8 mouse cellular contexts compared by ENCODE assay signal in the genomic region with DNA sequence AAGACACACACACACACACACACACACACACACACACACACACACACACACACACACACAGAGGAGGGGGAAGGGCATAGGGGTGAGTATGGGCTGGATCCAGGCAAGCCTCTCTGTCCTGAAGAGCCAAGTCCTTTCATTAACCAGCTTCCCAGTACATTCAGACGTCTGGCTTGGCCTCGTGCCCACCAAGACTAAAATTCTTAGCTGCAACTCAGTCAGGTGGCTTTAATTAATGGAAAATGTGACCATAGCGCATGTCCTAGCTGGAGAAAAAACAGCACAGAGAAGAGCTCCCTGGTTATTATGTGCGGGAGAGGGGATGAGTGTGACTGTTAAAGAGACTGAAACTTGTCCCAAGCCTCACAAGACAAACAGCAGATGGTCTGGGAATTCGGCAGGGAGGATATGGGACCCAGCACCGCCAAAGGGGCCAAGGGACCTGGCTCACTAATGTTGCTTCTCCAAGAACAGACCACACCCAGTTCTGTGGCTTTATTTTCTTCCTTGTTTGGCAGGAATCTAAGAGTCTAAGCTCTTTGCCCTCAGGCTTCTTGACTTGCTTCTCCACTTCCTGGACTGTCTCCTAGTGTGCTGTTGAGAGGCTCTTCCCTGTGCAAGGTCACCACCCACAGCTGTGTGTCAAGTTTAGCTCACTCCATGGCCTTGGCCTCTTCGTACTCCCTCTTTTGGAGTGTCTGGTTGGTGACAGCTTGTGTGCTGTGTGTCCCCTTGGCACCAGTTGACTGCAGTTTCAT. TPM values are rescaled to one million over a fixed set of nuclear protein-coding genes. Genes with fewer than 3 reads are reported as not detected.
A peak's percentile ranks its signal among the peaks of the same experiment; 100 is the strongest.
DNase-seq lines count a peak whose midpoint lies in the region; ATAC-seq lines count a peak whose summit lies in the region.

No protein-coding gene starts in this region.

- peak; percentile 67 for DNase-seq in ovary, adult 18-20 months (ENCODE audit: low spot score)
- DNase-seq in ovary, postnatal 10 days (ENCODE audit: low spot score), result no peak
- DNase-seq in embryonic facial prominence, embryonic 10.5 days (ENCODE audit: low spot score), result peak; percentile 57
- no peak for DNase-seq in thymus, adult 18-20 months
- no peak for DNase-seq in left cerebral cortex, postnatal 36 days (ENCODE audit: low spot score in 2 of 2)

- H3K36me3 ChIP-seq in embryonic facial prominence, embryonic 10.5 days (replicated peaks), result no peaks in the 10 kb centered on the region
- no peaks in the 10 kb centered on the region for H3K36me3 ChIP-seq in heart, embryonic 12.5 days
- no peaks in the 10 kb centered on the region for H3K36me3 ChIP-seq in kidney, embryonic 16.5 days (ENCODE audit: insufficient read depth, low read length)

- 40% methylated on average over 7 of the region's 7 CpGs for WGBS in embryonic facial prominence, embryonic 10.5 days
- 40% methylated on average over 7 of the region's 7 CpGs for WGBS in heart, embryonic 12.5 days
- 38% methylated on average over 7 of the region's 7 CpGs for WGBS in kidney, embryonic 16.5 days

- H3K9me3 ChIP-seq in embryonic facial prominence, embryonic 10.5 days, result no peaks in the 10 kb centered on the region
- H3K9me3 ChIP-seq in heart, embryonic 12.5 days (replicated peaks), result no peaks in the 10 kb centered on the region
- no peaks in the 10 kb centered on the region for H3K9me3 ChIP-seq in kidney, embryonic 16.5 days (ENCODE audit: low read length)

- H3K4me3 ChIP-seq in embryonic facial prominence, embryonic 10.5 days, result no peak overlapping the region
- no peak overlapping the region for H3K4me3 ChIP-seq in heart, embryonic 12.5 days
- H3K4me3 ChIP-seq in kidney, embryonic 16.5 days (ENCODE audit: low read length), result no peak overlapping the region

- intact Hi-C loops in left cerebral cortex, postnatal 36 days (cut with DNase I), result no loop called here

- ATAC-seq in heart, embryonic 12.5 days (ENCODE audit: insufficient number of reproducible peaks, low FRiP score), result peak; percentile 52
- peak; percentile 66; the same call in 1 of the 2 replicates for ATAC-seq in kidney, embryonic 16.5 days (ENCODE audit: low FRiP score, low TSS enrichment)
- peak; percentile 55 for ATAC-seq in megakaryocyte, adult 5-6 weeks (ENCODE audit: poor library complexity, severe bottlenecking)

- H3K4me1 ChIP-seq in embryonic facial prominence, embryonic 10.5 days, result peaks cover 17% of the 10 kb centered on the region
- H3K4me1 ChIP-seq in heart, embryonic 12.5 days (replicated peaks), result peaks cover 23% of the 10 kb centered on the region
- peaks cover 30% of the 10 kb centered on the region for H3K4me1 ChIP-seq in kidney, embryonic 16.5 days (ENCODE audit: insufficient read depth, low read length)

- no peaks in the 10 kb centered on the region; the same call in 1 of the 2 replicates for H3K27me3 ChIP-seq in embryonic facial prominence, embryonic 10.5 days (replicated peaks; ENCODE audit: low read depth, poor library complexity, severe bottlenecking)
- H3K27me3 ChIP-seq in heart, embryonic 12.5 days (replicated peaks), result no peaks in the 10 kb centered on the region; the same call in 1 of the 2 replicates
- H3K27me3 ChIP-seq in kidney, embryonic 16.5 days (ENCODE audit: insufficient read depth, low read length), result no peaks in the 10 kb centered on the region

- peak overlapping the region; percentile 20; the same call in 1 of the 2 replicates for H3K27ac ChIP-seq in embryonic facial prominence, embryonic 10.5 days (replicated peaks)
- peak overlapping the region; percentile 32; the same call in 1 of the 2 replicates for H3K27ac ChIP-seq in heart, embryonic 12.5 days (ENCODE audit: poor library complexity, severe bottlenecking)
- H3K27ac ChIP-seq in kidney, embryonic 16.5 days (ENCODE audit: low read length), result peak overlapping the region; percentile 68

- no peak overlapping the region for H3K9ac ChIP-seq in heart, embryonic 12.5 days
- no peak overlapping the region for H3K9ac ChIP-seq in kidney, embryonic 16.5 days (replicated peaks; ENCODE audit: low read length)

- H3K4me2 ChIP-seq in heart, embryonic 12.5 days, result no peak overlapping the region
- no peak overlapping the region for H3K4me2 ChIP-seq in kidney, embryonic 16.5 days (replicated peaks; ENCODE audit: low read depth, low read length)

RNA-seq across cellular contexts. Expression of gene Zxdc, which starts 9.1 kb away (rescaled TPM):
- 6.0 and 7.2 TPM in 2 replicates for polyA plus RNA-seq in embryonic facial prominence, embryonic 10.5 days (2016; fragmentation: Nextera tagmentation; extraction: Ambion mirVana)
- 9.2 and 10.0 TPM in 2 replicates for polyA plus RNA-seq in heart, embryonic 12.5 days (2016; fragmentation: Nextera tagmentation; extraction: Ambion mirVana)
- polyA plus RNA-seq in kidney, embryonic 16.5 days (2015; fragmentation: Nextera tagmentation; extraction: Ambion mirVana), result 6.4 and 7.5 TPM in 2 replicates
- total RNA-seq in megakaryocyte, adult 5-6 weeks (2015), result 10.2 and 11.1 TPM in 2 replicates
- 9.9 and 16.1 TPM in 2 replicates for total RNA-seq in megakaryocyte, adult 5-6 weeks (2017)
- total RNA-seq in left cerebral cortex, postnatal 36 days (2021), result 10 to 100 TPM; 30.1 to 30.2 TPM

RNA-seq across cellular contexts. Expression of gene Uroc1, which starts 27.1 kb away (rescaled TPM):
- 0.04 TPM in 1 of 2 replicates, not detected in the other for polyA plus RNA-seq in embryonic facial prominence, embryonic 10.5 days (2016; fragmentation: Nextera tagmentation; extraction: Ambion mirVana)
- polyA plus RNA-seq in heart, embryonic 12.5 days (2016; fragmentation: Nextera tagmentation; extraction: Ambion mirVana), result not detected in 2 replicates
- polyA plus RNA-seq in kidney, embryonic 16.5 days (2015; fragmentation: Nextera tagmentation; extraction: Ambion mirVana), result 0.15 and 0.19 TPM in 2 replicates
- total RNA-seq in megakaryocyte, adult 5-6 weeks (2015), result not detected in 2 replicates
- total RNA-seq in megakaryocyte, adult 5-6 weeks (2017), result not detected in 2 replicates
- total RNA-seq in left cerebral cortex, postnatal 36 days (2021), result not detected

RNA-seq across cellular contexts. Expression of gene Chst13, which starts 35.2 kb away (rescaled TPM):
- 0.09 and 0.11 TPM in 2 replicates for polyA plus RNA-seq in embryonic facial prominence, embryonic 10.5 days (2016; fragmentation: Nextera tagmentation; extraction: Ambion mirVana)
- polyA plus RNA-seq in heart, embryonic 12.5 days (2016; fragmentation: Nextera tagmentation; extraction: Ambion mirVana), result 0.10 TPM in 1 of 2 replicates, not detected in the other
- 5.8 and 6.7 TPM in 2 replicates for polyA plus RNA-seq in kidney, embryonic 16.5 days (2015; fragmentation: Nextera tagmentation; extraction: Ambion mirVana)
- total RNA-seq in megakaryocyte, adult 5-6 weeks (2015), result 9.0 and 12.4 TPM in 2 replicates
- 4.4 and 6.3 TPM in 2 replicates for total RNA-seq in megakaryocyte, adult 5-6 weeks (2017)
- not detected for total RNA-seq in left cerebral cortex, postnatal 36 days (2021)

RNA-seq across cellular contexts. Expression of gene BC048671, which starts 59.2 kb away (rescaled TPM):
- polyA plus RNA-seq in embryonic facial prominence, embryonic 10.5 days (2016; fragmentation: Nextera tagmentation; extraction: Ambion mirVana), result not detected in 2 replicates
- polyA plus RNA-seq in heart, embryonic 12.5 days (2016; fragmentation: Nextera tagmentation; extraction: Ambion mirVana), result not detected in 2 replicates
- polyA plus RNA-seq in kidney, embryonic 16.5 days (2015; fragmentation: Nextera tagmentation; extraction: Ambion mirVana), result not detected in 2 replicates
- total RNA-seq in megakaryocyte, adult 5-6 weeks (2015), result not detected in 2 replicates
- not detected in 2 replicates for total RNA-seq in megakaryocyte, adult 5-6 weeks (2017)
- total RNA-seq in left cerebral cortex, postnatal 36 days (2021), result not detected

Comparison
In these comparisons a context has a peak if more than half of its experiments do, and no peak if none do; other contexts are left out.
1. DNase-seq: peak in ovary, adult 18-20 months (single experiment) and embryonic facial prominence, embryonic 10.5 days (single experiment); none in ovary, postnatal 10 days (single experiment), thymus, adult 18-20 months (0 of 2) and left cerebral cortex, postnatal 36 days (0 of 2).
2. Peak in every context shown above with its lines, with median percentiles within 50 percentile points of each other: H3K27ac ChIP-seq and ATAC-seq.